Mouse (Mus musculus): Measurements from ENCODE around the gene Hnrnpc.

- TF ChIP-seq CTCF (IDR thresholded peaks at IDR 0.05) (no peak), EP300 (IDR thresholded peaks at IDR 0.05) (no peak)
Measured at GRCm38 (mm10) chr14:52117241-52117640, 13.4 kb upstream of the Hnrnpc start.

Measured in lung, postnatal 0 days (tissue).